Mouse (Mus musculus): Measurements from ENCODE around the gene Tmem11. TPM values are rescaled to one million over a fixed set of nuclear protein-coding genes. Genes with fewer than 3 reads are reported as not detected.
A peak's percentile ranks its signal among the peaks of the same experiment; 100 is the strongest.
"Not testable (repeated sequence)": the region's sequence is repeated elsewhere in the genome, so short reads cannot be mapped to it uniquely, and the experiment has no call there.

The Tmem11 gene
- polyA plus RNA-seq, 1 experiment from 2014 or later: 23.4 TPM

GRCm38 (mm10) chr11:60895915-60896314, 16.8 kb upstream of the Tmem11 start:
- H3K4me3 ChIP-seq (ENCODE audit: low read depth, low read length): no peak overlapping the region
- no peaks in the 10 kb centered on the region for H3K9me3 ChIP-seq (replicated peaks; ENCODE audit: control insufficient read depth, low read length)
- no peaks in the 10 kb centered on the region for H3K4me1 ChIP-seq (ENCODE audit: control insufficient read depth, low read depth, low read length)
- no peak overlapping the region for H3K4me2 ChIP-seq (ENCODE audit: low read depth, low read length)
- no peaks in the 10 kb centered on the region for H3K27me3 ChIP-seq (ENCODE audit: control insufficient read depth, insufficient read depth, low read depth, low read length)
- no peak overlapping the region for H3K9ac ChIP-seq (ENCODE audit: low read depth, low read length)
- 37% methylated on average over 4 of the region's 4 CpGs for WGBS (ENCODE audit: insufficient replicate concordance)
- H3K36me3 ChIP-seq (ENCODE audit: control insufficient read depth, insufficient read depth): no peaks in the 10 kb centered on the region
- no peak for ATAC-seq (ENCODE audit: low read depth)
- no peak overlapping the region for H3K27ac ChIP-seq (ENCODE audit: low read length)

GRCm38 (mm10) chr11:60890744-60891143, 11.7 kb upstream of the Tmem11 start:
- H3K9ac ChIP-seq (ENCODE audit: low read depth, low read length): no peak overlapping the region
- no peak overlapping the region for H3K4me3 ChIP-seq (ENCODE audit: low read depth, low read length)
- 46% methylated on average over 3 of the region's 3 CpGs for WGBS (ENCODE audit: insufficient replicate concordance)
- H3K4me2 ChIP-seq (ENCODE audit: low read depth, low read length): no peak overlapping the region
- H3K27me3 ChIP-seq (ENCODE audit: control insufficient read depth, insufficient read depth, low read depth, low read length): no peaks in the 10 kb centered on the region
- H3K36me3 ChIP-seq (ENCODE audit: control insufficient read depth, insufficient read depth): no peaks in the 10 kb centered on the region
- no peak overlapping the region for H3K27ac ChIP-seq (ENCODE audit: low read length)
- no peaks in the 10 kb centered on the region for H3K4me1 ChIP-seq (ENCODE audit: control insufficient read depth, low read depth, low read length)
- no peak for ATAC-seq (ENCODE audit: low read depth)
- no peaks in the 10 kb centered on the region for H3K9me3 ChIP-seq (replicated peaks; ENCODE audit: control insufficient read depth, low read length)

- no peak overlapping the region for H3K4me2 ChIP-seq (ENCODE audit: low read depth, low read length)
- no peaks in the 10 kb centered on the region for H3K36me3 ChIP-seq (ENCODE audit: control insufficient read depth, insufficient read depth)
- H3K9me3 ChIP-seq (replicated peaks; ENCODE audit: control insufficient read depth, low read length): no peaks in the 10 kb centered on the region
- H3K4me3 ChIP-seq (ENCODE audit: low read depth, low read length): no peak overlapping the region
- H3K27me3 ChIP-seq (ENCODE audit: control insufficient read depth, insufficient read depth, low read depth, low read length): no peaks in the 10 kb centered on the region
- ATAC-seq (ENCODE audit: low read depth): no peak
- H3K9ac ChIP-seq (ENCODE audit: low read depth, low read length): no peak overlapping the region
- no peaks in the 10 kb centered on the region for H3K4me1 ChIP-seq (ENCODE audit: control insufficient read depth, low read depth, low read length)
- H3K27ac ChIP-seq (ENCODE audit: low read length): no peak overlapping the region
- WGBS (ENCODE audit: insufficient replicate concordance): 52% methylated on average over 6 of the region's 6 CpGs
Measured at GRCm38 (mm10) chr11:60890286-60890685, 11.2 kb upstream of the Tmem11 start.

- no peak overlapping the region for H3K4me2 ChIP-seq (ENCODE audit: low read depth, low read length)
- 38% methylated on average over 2 of the region's 2 CpGs for WGBS (ENCODE audit: insufficient replicate concordance)
- no peaks in the 10 kb centered on the region for H3K27me3 ChIP-seq (ENCODE audit: control insufficient read depth, insufficient read depth, low read depth, low read length)
- no peak for ATAC-seq (ENCODE audit: low read depth)
- H3K36me3 ChIP-seq (ENCODE audit: control insufficient read depth, insufficient read depth): no peaks in the 10 kb centered on the region
- no peaks in the 10 kb centered on the region for H3K4me1 ChIP-seq (ENCODE audit: control insufficient read depth, low read depth, low read length)
- H3K27ac ChIP-seq (ENCODE audit: low read length): no peak overlapping the region
- no peak overlapping the region for H3K9ac ChIP-seq (ENCODE audit: low read depth, low read length)
- no peak overlapping the region for H3K4me3 ChIP-seq (ENCODE audit: low read depth, low read length)
- no peaks in the 10 kb centered on the region for H3K9me3 ChIP-seq (replicated peaks; ENCODE audit: control insufficient read depth, low read length)
Measured at GRCm38 (mm10) chr11:60889861-60890260, 10.8 kb upstream of the Tmem11 start.

GRCm38 (mm10) chr11:60886986-60887385, 7.9 kb upstream of the Tmem11 start:
- not testable (repeated sequence) for H3K27me3 ChIP-seq (ENCODE audit: control insufficient read depth, insufficient read depth, low read depth, low read length); H3K9me3 ChIP-seq (replicated peaks; ENCODE audit: control insufficient read depth, low read length); H3K9ac ChIP-seq (ENCODE audit: low read depth, low read length); H3K4me1 ChIP-seq (ENCODE audit: control insufficient read depth, low read depth, low read length); H3K4me3 ChIP-seq (ENCODE audit: low read depth, low read length); H3K4me2 ChIP-seq (ENCODE audit: low read depth, low read length); H3K36me3 ChIP-seq (ENCODE audit: control insufficient read depth, insufficient read depth); ATAC-seq (ENCODE audit: low read depth); H3K27ac ChIP-seq (ENCODE audit: low read length)
- WGBS (ENCODE audit: insufficient replicate concordance): 82% methylated on average over 2 of the region's 3 CpGs

- no peak overlapping the region for H3K9ac ChIP-seq (ENCODE audit: low read depth, low read length)
- H3K9me3 ChIP-seq (replicated peaks; ENCODE audit: control insufficient read depth, low read length): no peaks in the 10 kb centered on the region
- WGBS (ENCODE audit: insufficient replicate concordance): 53% methylated on average over 3 of the region's 3 CpGs
- H3K36me3 ChIP-seq (ENCODE audit: control insufficient read depth, insufficient read depth): no peaks in the 10 kb centered on the region
- no peak overlapping the region for H3K4me3 ChIP-seq (ENCODE audit: low read depth, low read length)
- no peak overlapping the region for H3K4me2 ChIP-seq (ENCODE audit: low read depth, low read length)
- peaks cover 10% of the 10 kb centered on the region for H3K4me1 ChIP-seq (ENCODE audit: control insufficient read depth, low read depth, low read length)
- ATAC-seq (ENCODE audit: low read depth): no peak
- no peak overlapping the region for H3K27ac ChIP-seq (ENCODE audit: low read length)
- no peaks in the 10 kb centered on the region; the same call in 1 of the 2 replicates for H3K27me3 ChIP-seq (ENCODE audit: control insufficient read depth, insufficient read depth, low read depth, low read length)
Measured at GRCm38 (mm10) chr11:60882386-60882785, 3.3 kb upstream of the Tmem11 start.

GRCm38 (mm10) chr11:60880559-60880958, 1.5 kb upstream of the Tmem11 start:
- Histone ChIP-seq H3K4me3 (ENCODE audit: low read depth, low read length) (no peak overlapping the region), H3K4me1 (ENCODE audit: control insufficient read depth, low read depth, low read length) (peaks cover 26% of the 10 kb centered on the region), H3K36me3 (ENCODE audit: control insufficient read depth, insufficient read depth) (no peaks in the 10 kb centered on the region), H3K4me2 (ENCODE audit: low read depth, low read length) (no peak overlapping the region), H3K27me3 (ENCODE audit: control insufficient read depth, insufficient read depth, low read depth, low read length) (no peaks in the 10 kb centered on the region; the same call in 1 of the 2 replicates), H3K9me3 (replicated peaks; ENCODE audit: control insufficient read depth, low read length) (no peaks in the 10 kb centered on the region), H3K9ac (ENCODE audit: low read depth, low read length) (no peak overlapping the region), H3K27ac (ENCODE audit: low read length) (no peak overlapping the region)
- WGBS (ENCODE audit: insufficient replicate concordance): 83% methylated on average over 4 of the region's 4 CpGs
- ATAC-seq (ENCODE audit: low read depth): no peak

- no peak for ATAC-seq (ENCODE audit: low read depth)
- H3K9me3 ChIP-seq (replicated peaks; ENCODE audit: control insufficient read depth, low read length): no peaks in the 10 kb centered on the region
- H3K27me3 ChIP-seq (ENCODE audit: control insufficient read depth, insufficient read depth, low read depth, low read length): no peaks in the 10 kb centered on the region; the same call in 1 of the 2 replicates
- H3K4me3 ChIP-seq (ENCODE audit: low read depth, low read length): peak overlapping the region; percentile 94
- H3K4me2 ChIP-seq (ENCODE audit: low read depth, low read length): peak overlapping the region; percentile 88
- H3K36me3 ChIP-seq (ENCODE audit: control insufficient read depth, insufficient read depth): no peaks in the 10 kb centered on the region
- WGBS (ENCODE audit: insufficient replicate concordance): 1% methylated on average over 11 of the region's 11 CpGs
- peak overlapping the region; percentile 90 for H3K27ac ChIP-seq (ENCODE audit: low read length)
- peak overlapping the region; percentile 92 for H3K9ac ChIP-seq (ENCODE audit: low read depth, low read length)
- peaks cover 35% of the 10 kb centered on the region for H3K4me1 ChIP-seq (ENCODE audit: control insufficient read depth, low read depth, low read length)
Measured at GRCm38 (mm10) chr11:60879423-60879822, 351 bp upstream of the Tmem11 start.

- Histone ChIP-seq H3K4me3 (ENCODE audit: low read depth, low read length) (peak overlapping the region; percentile 94), H3K36me3 (ENCODE audit: control insufficient read depth, insufficient read depth) (no peaks in the 10 kb centered on the region), H3K4me1 (ENCODE audit: control insufficient read depth, low read depth, low read length) (peaks cover 45% of the 10 kb centered on the region), H3K4me2 (ENCODE audit: low read depth, low read length) (peak overlapping the region; percentile 88), H3K9me3 (replicated peaks; ENCODE audit: control insufficient read depth, low read length) (no peaks in the 10 kb centered on the region), H3K27me3 (ENCODE audit: control insufficient read depth, insufficient read depth, low read depth, low read length) (no peaks in the 10 kb centered on the region), H3K9ac (ENCODE audit: low read depth, low read length) (peak overlapping the region; percentile 92), H3K27ac (ENCODE audit: low read length) (peak overlapping the region; percentile 83)
- under 1% methylated on average over 52 of the region's 52 CpGs for WGBS (ENCODE audit: insufficient replicate concordance)
- peak; percentile 53 for ATAC-seq (ENCODE audit: low read depth)
Measured at GRCm38 (mm10) chr11:60878056-60878612, 938 bp downstream of the Tmem11 start.

Measured in liver, embryonic 16.5 days (tissue).